Mouse (Mus musculus): Measurements from ENCODE around the gene Aspdh.

Gene Aspdh

GRCm38 (mm10) chr7:44471880-44472557, 6.8 kb downstream of the Aspdh start:
- in situ Hi-C loops (cut with MboI): no loop called here

GRCm38 (mm10) chr7:44472558-44472885, 7.3 kb downstream of the Aspdh start:
- in situ Hi-C loops (cut with MboI): no loop called here

GRCm38 (mm10) chr7:44472961-44473646, 7.9 kb downstream of the Aspdh start:
- in situ Hi-C loops (cut with MboI): no loop called here

- in situ Hi-C loops (cut with MboI): no loop called here
Measured at GRCm38 (mm10) chr7:44474419-44474818, 9.2 kb downstream of the Aspdh start.

GRCm38 (mm10) chr7:44475046-44475614, 9.9 kb downstream of the Aspdh start:
- in situ Hi-C loops (cut with MboI): loop anchor here (25.0 kb wide), 1 partner anchor 213 kb away; the partner anchor contains the start of genes Acp4 and Gm15517

DNA sequence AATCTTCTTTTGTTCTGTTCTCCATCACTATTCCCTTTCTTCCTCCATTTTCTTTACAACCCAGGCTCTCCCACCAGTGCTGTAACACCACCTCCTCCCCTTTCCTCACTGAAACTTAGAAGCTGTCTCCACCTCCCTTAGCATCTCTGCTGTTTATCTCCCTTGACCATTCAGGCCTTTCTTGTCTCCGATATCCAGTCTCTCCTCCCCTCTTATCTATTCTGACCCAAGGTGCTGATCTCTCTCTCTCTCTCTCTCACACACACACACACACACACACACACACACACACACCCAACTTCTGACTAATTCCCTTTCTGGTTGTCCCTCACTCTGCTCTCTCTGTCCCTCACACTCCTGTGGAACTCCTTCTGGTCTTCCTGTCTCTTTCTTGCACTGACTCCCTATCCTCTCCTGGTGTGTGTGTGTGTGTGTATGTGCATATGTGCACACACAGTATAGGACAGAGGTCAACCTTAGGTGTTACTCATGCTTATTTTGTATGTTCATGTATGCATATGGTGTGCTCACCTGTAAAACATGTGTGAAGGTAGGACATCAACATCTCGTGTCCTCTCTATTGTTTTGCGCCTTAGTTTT, 17.7 kb downstream of the Aspdh start:
- in situ Hi-C loops (cut with MboI): loop anchor here (25.0 kb wide), 1 partner anchor 221 kb away; the partner anchor contains the start of genes Acp4 and Gm15517

GRCm38 (mm10) chr7:44484109-44484508, 18.9 kb downstream of the Aspdh start:
- in situ Hi-C loops (cut with MboI): loop anchor here (25.0 kb wide), 1 partner anchor 222 kb away; the partner anchor contains the start of genes Acp4 and Gm15517

GRCm38 (mm10) chr7:44484841-44485571, 19.8 kb downstream of the Aspdh start:
- in situ Hi-C loops (cut with MboI): loop anchor here (25.0 kb wide), 1 partner anchor 223 kb away; the partner anchor contains the start of genes Acp4 and Gm15517

DNA sequence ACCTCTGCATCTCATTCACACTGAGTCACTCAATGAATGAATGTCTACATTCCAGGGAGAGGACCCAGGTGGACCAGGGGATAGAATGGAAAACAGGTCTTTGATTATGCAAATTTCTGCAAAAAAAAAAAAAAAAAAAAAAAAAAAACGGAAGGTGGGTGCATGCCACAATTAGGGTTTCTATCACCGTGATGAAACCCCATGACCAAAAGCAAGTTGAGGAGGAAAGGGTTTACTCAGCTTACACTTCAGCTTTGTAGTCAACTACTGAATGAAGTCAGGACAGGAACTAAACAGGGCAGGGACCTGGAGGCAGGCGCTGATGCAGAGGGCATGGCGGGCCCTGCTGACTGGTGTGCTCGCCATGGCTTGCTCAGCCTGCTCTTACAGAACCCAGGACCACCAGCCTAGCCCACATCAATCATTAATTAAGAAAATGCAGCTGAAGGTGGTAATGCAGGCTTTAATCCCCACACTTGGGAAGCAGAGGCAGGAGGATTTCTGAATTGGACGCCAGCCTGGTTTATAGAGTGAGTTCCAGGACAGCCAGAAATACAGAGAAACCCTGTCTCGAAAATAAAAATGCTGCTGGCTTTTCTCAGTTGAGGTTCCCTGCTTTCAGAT, 20.5 kb downstream of the Aspdh start:
- in situ Hi-C loops (cut with MboI): loop anchor here (25.0 kb wide), 1 partner anchor 223 kb away; the partner anchor contains the start of genes Acp4 and Gm15517

DNA sequence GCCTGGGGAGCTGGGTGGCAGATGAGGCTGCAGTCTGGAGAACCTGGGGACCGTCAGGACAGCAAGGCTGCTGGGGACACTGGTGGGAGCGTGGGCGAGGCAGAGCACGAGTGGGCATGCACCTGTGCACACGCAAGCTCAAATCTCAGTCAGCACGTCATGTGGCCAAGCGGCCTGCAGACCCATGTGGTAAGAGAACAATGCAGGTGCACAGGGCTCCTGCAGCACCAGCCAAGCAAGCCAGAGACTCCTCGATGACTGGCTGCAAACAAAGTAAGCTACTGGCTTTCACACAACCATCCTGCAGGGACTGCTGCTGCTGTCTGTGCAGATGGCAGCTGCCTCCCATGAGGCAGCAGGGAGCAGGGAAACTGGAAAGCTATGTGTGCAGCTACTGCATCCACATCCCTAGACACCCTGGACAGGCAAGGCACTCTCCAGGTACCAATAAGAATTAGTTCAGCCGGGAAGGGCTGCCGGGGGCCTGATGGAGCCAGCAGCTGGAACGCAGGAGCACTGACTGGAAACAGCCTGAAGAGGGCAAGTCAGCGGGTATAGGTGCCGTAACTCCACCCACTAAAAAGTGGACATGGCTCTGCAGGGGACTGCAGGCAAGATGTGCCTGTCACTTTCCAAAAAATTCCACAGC, 21.9 kb downstream of the Aspdh start:
- in situ Hi-C loops (cut with MboI): loop anchor here (25.0 kb wide), 1 partner anchor 225 kb away; the partner anchor contains the start of genes Acp4 and Gm15517

DNA sequence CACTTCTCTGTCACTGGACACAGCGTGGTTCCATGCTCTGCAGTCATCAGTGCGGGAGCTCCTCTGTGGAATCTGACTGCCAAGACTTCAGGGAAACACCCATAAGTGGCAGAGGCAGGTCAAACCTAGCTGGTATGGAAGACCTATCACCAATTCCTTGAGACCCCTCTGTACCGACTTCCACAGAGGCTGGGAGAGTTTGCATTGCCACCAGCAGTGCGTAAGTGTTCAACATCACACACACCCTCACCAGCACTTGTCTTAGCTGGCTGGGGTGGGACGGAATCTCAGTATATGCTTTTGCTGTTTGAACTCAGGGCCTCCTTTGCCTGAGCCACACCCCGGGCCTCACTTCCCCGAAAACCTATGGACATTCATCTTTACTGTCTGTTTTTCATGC, 22.7 kb downstream of the Aspdh start:
- in situ Hi-C loops (cut with MboI): loop anchor here (25.0 kb wide), 1 partner anchor 226 kb away; the partner anchor contains the start of genes Acp4 and Gm15517

- in situ Hi-C loops (cut with MboI): loop anchor here (25.0 kb wide), 1 partner anchor 226 kb away; the partner anchor contains the start of genes Acp4 and Gm15517
Measured at GRCm38 (mm10) chr7:44488545-44488944, 23.4 kb downstream of the Aspdh start.

GRCm38 (mm10) chr7:44490281-44490680, 25.1 kb downstream of the Aspdh start:
- in situ Hi-C loops (cut with MboI): loop anchor here (25.0 kb wide), 1 partner anchor 228 kb away; the partner anchor contains the start of genes Acp4 and Gm15517

DNA sequence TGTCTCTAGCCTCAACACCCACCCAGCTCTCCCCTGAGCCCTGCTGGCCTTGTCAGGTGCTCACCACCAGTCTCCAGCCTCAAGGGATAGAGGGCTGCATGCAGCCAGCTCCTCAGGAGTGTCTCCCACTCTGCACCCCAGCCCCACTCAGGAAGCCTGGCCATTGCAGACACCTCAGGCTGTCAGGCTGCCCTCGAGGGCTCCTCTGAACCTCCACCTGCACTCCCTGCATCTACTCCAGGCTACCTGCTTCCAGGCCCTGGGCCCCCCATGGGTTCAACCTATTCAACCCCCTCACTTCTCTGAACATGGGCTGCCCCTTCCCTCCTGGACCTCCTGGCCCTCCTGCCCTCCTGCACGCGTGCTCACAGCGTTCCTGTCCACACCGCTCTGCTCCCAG, 26.2 kb downstream of the Aspdh start:
- in situ Hi-C loops (cut with MboI): loop anchor here (25.0 kb wide), 1 partner anchor 229 kb away; the partner anchor contains the start of genes Acp4 and Gm15517

DNA sequence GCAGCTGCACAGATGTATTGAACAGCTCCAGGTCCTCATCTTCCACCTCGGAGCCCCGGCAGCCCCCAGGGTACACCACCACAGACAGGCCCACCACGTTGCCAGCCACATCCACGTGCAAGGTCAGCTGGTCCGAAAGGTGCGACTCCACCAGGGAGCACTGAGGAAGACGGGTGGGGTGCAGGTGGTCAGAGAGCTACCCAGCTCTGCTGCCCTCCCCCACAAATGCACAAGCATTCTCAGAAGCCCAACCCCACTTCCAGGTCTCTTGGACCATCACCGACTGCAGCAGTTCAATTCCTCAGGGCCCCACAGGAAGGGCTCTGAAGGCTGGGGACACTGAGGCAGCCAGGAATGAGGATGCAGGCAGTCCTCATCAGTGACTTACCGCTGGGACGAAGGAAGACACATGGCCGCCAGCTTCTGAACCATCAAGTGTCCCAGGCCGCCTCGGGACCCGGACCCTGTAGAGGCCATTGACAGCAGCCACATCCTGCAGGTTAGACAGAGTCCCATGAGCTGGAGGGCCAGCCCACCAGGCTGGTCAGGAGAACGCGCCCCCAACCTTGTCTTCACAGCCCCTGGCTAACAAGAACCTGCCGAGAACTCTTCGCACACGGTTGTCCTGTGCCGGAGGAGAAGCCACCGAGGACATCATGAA, 27.1 kb downstream of the Aspdh start:
- in situ Hi-C loops (cut with MboI): loop anchor here (25.0 kb wide), 1 partner anchor 230 kb away; the partner anchor contains the start of genes Acp4 and Gm15517

DNA sequence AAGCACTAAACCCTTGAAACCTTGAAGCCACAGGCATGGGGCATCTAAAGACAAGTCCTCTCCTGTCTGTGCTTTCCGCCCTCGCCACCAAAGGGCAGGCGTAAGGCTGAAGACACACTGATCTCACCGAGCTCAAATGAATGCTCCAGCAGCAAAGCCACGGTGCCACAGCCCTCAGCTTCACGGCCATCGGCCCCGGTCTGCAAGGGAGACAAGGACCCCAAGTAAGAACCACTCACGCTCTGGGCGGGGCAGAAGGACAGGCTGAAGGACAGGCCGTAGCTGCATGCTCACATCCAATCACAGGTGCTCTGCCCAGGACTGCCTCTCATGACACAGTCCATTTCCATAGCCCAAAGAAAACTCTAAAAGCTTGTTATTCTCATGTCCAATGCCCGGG, 29.5 kb downstream of the Aspdh start:
- in situ Hi-C loops (cut with MboI): loop anchor here (25.0 kb wide), 1 partner anchor 232 kb away; the partner anchor contains the start of genes Acp4 and Gm15517

- in situ Hi-C loops (cut with MboI): loop anchor here (25.0 kb wide), 1 partner anchor 233 kb away; the partner anchor contains the start of genes Acp4 and Gm15517
Measured at GRCm38 (mm10) chr7:44495086-44495485, 29.9 kb downstream of the Aspdh start.

- in situ Hi-C loops (cut with MboI): loop anchor here (25.0 kb wide), 1 partner anchor 234 kb away; the partner anchor contains the start of genes Acp4 and Gm15517
Measured at GRCm38 (mm10) chr7:44495992-44496770, 31.0 kb downstream of the Aspdh start, which contains the start of the genes Emc10 and Fam71e1. Gene Emc10 (minus strand): TSS chr7:44496529. Gene Fam71e1 (plus strand): TSS chr7:44496581.
